Mouse (Mus musculus) cortical plate, adult 2 months (tissue): ENCODE measurements around the gene Ube2h.

Experiments used
- CTCF ChIP-seq: fragments of 200-500 bp; IDR thresholded peaks from 2 replicates; pipeline ENCODE4 v1.5.1; 2011; ENCODE audit warnings: mild to moderate bottlenecking, control low read depth, low read length; ENCODE audit not compliant: insufficient read depth; ENCODE audit errors: extremely low read depth
- POLR2A ChIP-seq: fragments of 200-500 bp; IDR thresholded peaks from 2 replicates; pipeline ENCODE4 v1.6.1; 2011; ENCODE audit warnings: mild to moderate bottlenecking, low read length, control low read depth; ENCODE audit not compliant: insufficient read depth; ENCODE audit errors: extremely low read depth

- TF ChIP-seq CTCF (no peak), POLR2A (no peak)
These were observed 130.5 kb downstream of the Ube2h start for GRCm38 (mm10) chr6:30173551-30174460.
